Mouse (Mus musculus): ENCODE results near the gene Tpm3. TPM values are rescaled to one million over a fixed set of nuclear protein-coding genes. Genes with fewer than 3 reads are reported as not detected.
A peak's percentile ranks its signal among the peaks of the same experiment; 100 is the strongest.

Tpm3 gene
- polyA plus RNA-seq (2016; fragmentation: Nextera tagmentation; extraction: Ambion mirVana) = 496 and 499 TPM in 2 replicates

- H3K27ac ChIP-seq = no peak within 1 kb of the TSS
- no peaks in the 10 kb centered on the region for H3K9me3 ChIP-seq
- no peak within 1 kb of the TSS for H3K4me2 ChIP-seq
- no peaks in the 10 kb centered on the region for H3K36me3 ChIP-seq (replicated peaks)
- H3K27me3 ChIP-seq = no peaks in the 10 kb centered on the region
- no peak for ATAC-seq (ENCODE audit: low FRiP score)
- H3K9ac ChIP-seq = no peak within 1 kb of the TSS
- 75% methylated on average over 4 of the region's 4 CpGs for WGBS
- H3K4me3 ChIP-seq (replicated peaks) = no peak within 1 kb of the TSS
- peaks cover 5% of the 10 kb centered on the region for H3K4me1 ChIP-seq
Measured at GRCm38 (mm10) chr3:90072294-90072693, at the start of gene Tpm3. TSS of gene Tpm3 (plus strand) at chr3:90072649.

DNA sequence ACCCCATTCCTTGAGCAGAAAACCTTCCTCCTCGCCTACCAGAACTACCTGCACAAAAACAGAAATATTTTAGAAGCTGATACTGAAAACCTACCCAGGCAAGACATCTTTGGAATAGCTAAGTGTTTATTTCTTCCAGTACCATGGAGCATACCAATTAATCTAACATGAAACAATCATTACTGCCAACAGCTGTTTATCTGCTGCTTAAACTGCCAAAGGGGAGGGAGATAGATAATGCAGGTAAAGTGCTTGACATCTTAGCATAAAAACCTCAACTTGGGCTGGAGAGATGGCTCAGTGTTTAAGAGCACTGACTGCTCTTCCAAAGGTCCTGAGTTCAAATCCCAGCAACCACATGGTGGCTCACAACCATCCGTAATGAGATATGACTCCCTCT is 37.8 kb upstream of the Tpm3 start:
- 93% methylated on average over 2 of the region's 2 CpGs for WGBS
- no peaks in the 10 kb centered on the region for H3K9me3 ChIP-seq
- H3K36me3 ChIP-seq (replicated peaks) = peaks cover 78% of the 10 kb centered on the region

DNA sequence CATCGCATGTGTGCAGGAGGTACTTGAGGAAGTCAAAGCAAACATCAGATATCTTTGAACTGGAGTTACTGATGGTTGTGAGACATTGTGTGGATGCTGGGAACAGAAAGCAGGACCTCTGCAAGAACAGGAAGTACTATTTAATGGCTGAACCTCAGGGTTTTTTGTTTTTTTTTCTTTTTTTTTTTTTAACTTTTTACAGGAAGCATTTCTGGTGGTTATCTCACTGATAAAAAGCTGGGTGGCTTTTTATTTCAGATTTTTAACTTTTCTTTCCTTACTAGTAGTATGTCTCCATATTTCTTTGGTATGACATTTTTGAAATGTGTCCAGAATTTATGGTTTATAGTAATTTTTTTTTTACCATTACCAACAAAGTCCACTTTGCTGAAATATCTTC is 36.2 kb upstream of the Tpm3 start:
- 100% methylated on average over 1 of the region's 1 CpGs for WGBS
- Histone ChIP-seq H3K4me1 (no peaks in the 10 kb centered on the region), H3K9me3 (no peaks in the 10 kb centered on the region), H3K27me3 (no peaks in the 10 kb centered on the region), H3K4me2 (no peak overlapping the region), H3K4me3 (replicated peaks) (no peak overlapping the region), H3K27ac (no peak overlapping the region), H3K9ac (no peak overlapping the region), H3K36me3 (replicated peaks) (peaks cover 77% of the 10 kb centered on the region)
- ATAC-seq (ENCODE audit: low FRiP score) = no peak

More for the DNA sequence above, 37.8 kb upstream of the Tpm3 start:
- Histone ChIP-seq H3K27ac (no peak overlapping the region), H3K4me2 (no peak overlapping the region), H3K4me1 (no peaks in the 10 kb centered on the region), H3K4me3 (replicated peaks) (no peak overlapping the region), H3K9ac (no peak overlapping the region), H3K27me3 (no peaks in the 10 kb centered on the region)
- ATAC-seq (ENCODE audit: low FRiP score) = no peak

DNA sequence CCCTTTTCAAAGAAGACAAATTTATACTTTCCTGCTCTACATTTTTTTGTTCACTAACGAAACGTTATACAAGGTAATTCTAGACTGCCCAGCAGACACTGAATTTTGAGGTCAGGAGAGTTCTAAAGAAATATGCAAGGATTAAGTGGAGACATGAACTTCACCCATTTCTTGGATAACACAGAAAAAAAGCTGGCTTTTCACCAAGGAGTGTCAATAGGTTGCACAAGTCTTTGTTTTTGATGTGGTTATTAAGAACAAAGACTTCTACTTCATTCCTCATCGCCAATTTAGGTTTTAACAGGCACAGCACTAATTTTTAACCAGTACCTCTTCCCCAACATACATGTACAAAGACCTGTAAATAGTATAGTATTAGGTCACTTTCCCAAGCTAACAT is 22.8 kb upstream of the Tpm3 start:
- H3K4me2 ChIP-seq = no peak overlapping the region
- H3K4me3 ChIP-seq (replicated peaks) = no peak overlapping the region
- 65% methylated on average over 3 of the region's 3 CpGs for WGBS
- peaks cover 26% of the 10 kb centered on the region for H3K36me3 ChIP-seq (replicated peaks)
- H3K9ac ChIP-seq = no peak overlapping the region
- no peak overlapping the region for H3K27ac ChIP-seq
- no peak for ATAC-seq (ENCODE audit: low FRiP score)
- H3K4me1 ChIP-seq = peaks cover 23% of the 10 kb centered on the region
- no peaks in the 10 kb centered on the region for H3K9me3 ChIP-seq
- no peaks in the 10 kb centered on the region for H3K27me3 ChIP-seq

DNA sequence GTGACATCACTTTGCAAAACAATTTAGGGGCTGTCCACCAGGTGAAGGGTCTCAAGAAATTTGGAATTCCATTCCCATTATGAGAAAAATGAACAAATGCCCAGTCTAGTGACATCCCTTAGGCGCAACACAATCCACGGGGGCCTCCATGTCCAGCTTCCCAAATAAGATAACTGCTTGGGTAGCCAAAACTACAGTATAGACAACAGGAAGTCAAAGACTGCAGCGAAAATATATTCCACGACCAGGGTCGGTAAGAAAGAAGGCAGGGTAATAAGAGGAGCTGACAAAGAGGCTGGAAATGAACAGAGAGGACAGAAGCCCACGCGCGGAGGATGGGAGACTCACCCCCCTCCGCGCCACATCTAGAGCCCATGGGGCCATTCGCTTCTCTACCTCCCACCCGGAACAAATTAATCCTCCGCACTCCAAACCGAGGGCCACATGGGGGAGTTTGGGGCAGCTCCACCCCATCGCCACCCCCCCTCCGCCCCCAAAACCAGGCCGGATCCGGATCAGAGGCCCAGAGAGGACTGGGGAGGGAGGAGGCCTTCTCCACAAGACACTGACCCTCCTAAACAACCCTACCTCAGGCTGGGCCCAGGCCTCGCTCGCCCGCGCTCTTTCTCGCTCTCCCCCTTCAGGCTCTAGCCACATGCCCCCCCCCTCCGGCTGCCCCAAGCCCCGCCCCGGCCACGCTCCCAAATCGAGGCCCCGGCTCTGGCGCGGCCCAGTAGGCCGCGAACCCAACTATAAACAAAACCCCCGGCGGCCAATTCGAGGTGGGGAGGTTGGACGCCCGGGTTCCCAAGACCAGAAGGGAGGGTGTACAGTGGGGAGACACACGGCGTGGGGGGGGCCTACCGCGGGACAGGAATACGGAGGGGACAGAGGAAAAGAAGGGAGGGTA is 20.8 kb upstream of the Tpm3 start, which contains the start of gene 4933434E20Rik:
4933434E20Rik (plus strand) TSS at position 196 of the 910 bp plus-strand sequence.
- peak within 1 kb of the TSS; percentile 77 for H3K4me3 ChIP-seq (replicated peaks)
- no peaks in the 10 kb centered on the region for H3K27me3 ChIP-seq
- peaks cover 26% of the 10 kb centered on the region for H3K36me3 ChIP-seq (replicated peaks)
- under 1% methylated on average over 43 of the region's 43 CpGs for WGBS
- peak within 1 kb of the TSS; percentile 96 for H3K9ac ChIP-seq
- peak; percentile 79 for ATAC-seq (ENCODE audit: low FRiP score)
- peak within 1 kb of the TSS; percentile 67 for H3K4me2 ChIP-seq
- peaks cover 32% of the 10 kb centered on the region for H3K4me1 ChIP-seq
- H3K27ac ChIP-seq = peak within 1 kb of the TSS; percentile 94
- no peaks in the 10 kb centered on the region for H3K9me3 ChIP-seq

GRCm38 (mm10) chr3:90052351-90053241 is 19.9 kb upstream of the Tpm3 start, which contains the start of gene Ubap2l:
TSS of gene Ubap2l (minus strand) at chr3:90052628.
- no peaks in the 10 kb centered on the region for H3K9me3 ChIP-seq
- H3K36me3 ChIP-seq (replicated peaks) = peaks cover 27% of the 10 kb centered on the region
- WGBS = under 1% methylated on average over 76 of the region's 81 CpGs
- H3K27me3 ChIP-seq = no peaks in the 10 kb centered on the region
- peak within 1 kb of the TSS; percentile 77 for H3K4me3 ChIP-seq (replicated peaks)
- H3K27ac ChIP-seq = peak within 1 kb of the TSS; percentile 94
- H3K9ac ChIP-seq = peak within 1 kb of the TSS; percentile 96
- H3K4me1 ChIP-seq = peaks cover 32% of the 10 kb centered on the region
- H3K4me2 ChIP-seq = peak within 1 kb of the TSS; percentile 67
- peak; percentile 96 for ATAC-seq (ENCODE audit: low FRiP score)

- ATAC-seq (ENCODE audit: low FRiP score) = no peak
- Histone ChIP-seq H3K9ac (no peak overlapping the region), H3K4me1 (no peaks in the 10 kb centered on the region), H3K27ac (no peak overlapping the region), H3K27me3 (no peaks in the 10 kb centered on the region), H3K4me3 (replicated peaks) (no peak overlapping the region), H3K36me3 (replicated peaks) (peaks cover 64% of the 10 kb centered on the region), H3K9me3 (no peaks in the 10 kb centered on the region), H3K4me2 (no peak overlapping the region)
- 93% methylated on average over 6 of the region's 6 CpGs for WGBS
Measured at GRCm38 (mm10) chr3:90061549-90061948, 10.9 kb upstream of the Tpm3 start.

- Histone ChIP-seq H3K27me3 (no peaks in the 10 kb centered on the region), H3K4me2 (no peak overlapping the region), H3K9ac (no peak overlapping the region), H3K4me3 (replicated peaks) (no peak overlapping the region), H3K9me3 (no peaks in the 10 kb centered on the region), H3K36me3 (replicated peaks) (peaks cover 54% of the 10 kb centered on the region), H3K4me1 (no peaks in the 10 kb centered on the region), H3K27ac (no peak overlapping the region)
- WGBS = 73% methylated on average over 2 of the region's 2 CpGs
- no peak for ATAC-seq (ENCODE audit: low FRiP score)
Measured at GRCm38 (mm10) chr3:90062539-90062938, 9.9 kb upstream of the Tpm3 start.

DNA sequence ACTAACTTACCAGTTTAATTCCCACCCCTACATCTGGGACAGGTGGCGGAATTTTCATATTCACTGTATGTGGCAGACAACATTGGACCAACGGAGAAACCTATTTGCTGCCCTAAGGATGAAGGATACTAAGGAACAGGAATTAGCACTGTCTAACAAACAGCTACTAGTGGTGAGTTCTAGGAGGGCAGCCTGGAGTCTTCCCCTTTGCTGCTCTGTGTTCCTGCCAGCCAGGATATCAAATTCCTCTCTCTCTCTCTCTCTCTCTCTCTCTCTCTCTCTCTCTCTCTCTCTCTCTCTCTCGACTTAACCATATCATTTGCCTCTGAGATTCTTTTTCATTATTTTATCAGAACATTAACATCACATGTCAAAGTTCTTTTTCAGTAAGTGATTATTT is 8.1 kb upstream of the Tpm3 start:
- Histone ChIP-seq H3K9me3 (no peaks in the 10 kb centered on the region), H3K9ac (no peak overlapping the region), H3K27ac (no peak overlapping the region), H3K4me3 (replicated peaks) (no peak overlapping the region), H3K36me3 (replicated peaks) (peaks cover 45% of the 10 kb centered on the region), H3K4me2 (no peak overlapping the region), H3K27me3 (no peaks in the 10 kb centered on the region), H3K4me1 (no peaks in the 10 kb centered on the region)
- 86% methylated on average over 3 of the region's 3 CpGs for WGBS
- ATAC-seq (ENCODE audit: low FRiP score) = no peak

- Histone ChIP-seq H3K4me1 (no peaks in the 10 kb centered on the region), H3K4me3 (replicated peaks) (no peak overlapping the region), H3K27ac (no peak overlapping the region), H3K9ac (no peak overlapping the region), H3K4me2 (no peak overlapping the region), H3K36me3 (replicated peaks) (peaks cover 38% of the 10 kb centered on the region), H3K9me3 (no peaks in the 10 kb centered on the region), H3K27me3 (no peaks in the 10 kb centered on the region)
- no peak for ATAC-seq (ENCODE audit: low FRiP score)
- WGBS = 56% methylated on average over 3 of the region's 3 CpGs
Measured at GRCm38 (mm10) chr3:90065553-90065952, 6.9 kb upstream of the Tpm3 start.

- ATAC-seq (ENCODE audit: low FRiP score) = no peak
- no peak overlapping the region for H3K4me3 ChIP-seq (replicated peaks)
- no peak overlapping the region for H3K4me2 ChIP-seq
- H3K27ac ChIP-seq = no peak overlapping the region
- no peaks in the 10 kb centered on the region for H3K9me3 ChIP-seq
- 89% methylated on average over 4 of the region's 4 CpGs for WGBS
- peaks cover 15% of the 10 kb centered on the region for H3K36me3 ChIP-seq (replicated peaks)
- no peaks in the 10 kb centered on the region for H3K4me1 ChIP-seq
- H3K27me3 ChIP-seq = no peaks in the 10 kb centered on the region
- no peak overlapping the region for H3K9ac ChIP-seq
Measured at GRCm38 (mm10) chr3:90067851-90068250, 4.6 kb upstream of the Tpm3 start.

DNA sequence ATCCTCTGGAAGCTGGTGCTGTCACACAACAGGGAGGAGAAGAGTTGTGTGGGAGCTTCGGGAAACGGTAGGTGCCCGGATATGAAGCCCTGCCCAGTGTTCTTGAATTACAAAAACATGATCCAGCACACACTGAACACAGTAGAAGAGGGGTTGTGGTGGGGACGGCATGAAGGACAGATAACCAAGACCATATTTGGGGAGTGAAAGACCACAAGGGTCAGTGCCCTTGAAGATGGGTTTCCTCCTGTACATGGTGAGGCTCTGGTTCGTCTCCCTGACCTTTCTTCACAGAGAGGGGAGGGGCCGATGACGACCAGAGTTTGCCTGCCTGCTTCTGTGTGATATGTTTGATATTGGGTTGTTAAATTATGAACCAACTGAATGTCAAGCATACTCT is 2.8 kb upstream of the Tpm3 start:
- Histone ChIP-seq H3K9ac (no peak overlapping the region), H3K4me3 (replicated peaks) (no peak overlapping the region), H3K4me2 (no peak overlapping the region), H3K27me3 (no peaks in the 10 kb centered on the region), H3K4me1 (no peaks in the 10 kb centered on the region), H3K9me3 (no peaks in the 10 kb centered on the region), H3K36me3 (replicated peaks) (peaks cover 4% of the 10 kb centered on the region; the same call in 1 of the 2 replicates), H3K27ac (no peak overlapping the region)
- WGBS = 84% methylated on average over 7 of the region's 7 CpGs
- no peak for ATAC-seq (ENCODE audit: low FRiP score)

Data from forebrain, embryonic 12.5 days (tissue).